Mouse (Mus musculus): ENCODE data around the gene Plxnd1. TPM values are rescaled to one million over a fixed set of nuclear protein-coding genes. Genes with fewer than 3 reads are reported as not detected.

Plxnd1 gene
- polyA plus RNA-seq, 1 experiment from 2014 or later: 45.2 TPM

- Histone ChIP-seq H3K27ac (ENCODE audit: low read length) (no peak overlapping the region), H3K9ac (ENCODE audit: low read length) (no peak overlapping the region), H3K4me3 (ENCODE audit: low read length) (no peak overlapping the region), H3K4me1 (replicated peaks; ENCODE audit: control insufficient read depth, insufficient read depth, low read length) (peaks cover 4% of the 10 kb centered on the region; the same call in 1 of the 2 replicates), H3K9me3 (ENCODE audit: control insufficient read depth, low read length) (no peaks in the 10 kb centered on the region), H3K4me2 (ENCODE audit: low read depth, low read length) (no peak overlapping the region), H3K36me3 (ENCODE audit: control insufficient read depth, insufficient read depth, low read length) (no peaks in the 10 kb centered on the region), H3K27me3 (ENCODE audit: control insufficient read depth, insufficient read depth, low read depth, low read length) (no peaks in the 10 kb centered on the region)
- no peak for ATAC-seq (ENCODE audit: low read depth)
- 47% methylated on average over 9 of the region's 9 CpGs for WGBS
Observed at GRCm38 (mm10) chr6:115943498-115944427, 51.0 kb downstream of the Plxnd1 start.

GRCm38 (mm10) chr6:115941128-115941527 lies 53.7 kb downstream of the Plxnd1 start:
- peak; percentile 35 for ATAC-seq (ENCODE audit: low read depth)

GRCm38 (mm10) chr6:115940603-115941002 lies 54.2 kb downstream of the Plxnd1 start:
- Histone ChIP-seq H3K27me3 (ENCODE audit: control insufficient read depth, insufficient read depth, low read depth, low read length) (no peaks in the 10 kb centered on the region), H3K4me1 (replicated peaks; ENCODE audit: control insufficient read depth, insufficient read depth, low read length) (peaks cover 4% of the 10 kb centered on the region; the same call in 1 of the 2 replicates), H3K27ac (ENCODE audit: low read length) (no peak overlapping the region), H3K9me3 (ENCODE audit: control insufficient read depth, low read length) (no peaks in the 10 kb centered on the region), H3K36me3 (ENCODE audit: control insufficient read depth, insufficient read depth, low read length) (no peaks in the 10 kb centered on the region), H3K4me2 (ENCODE audit: low read depth, low read length) (no peak overlapping the region), H3K9ac (ENCODE audit: low read length) (no peak overlapping the region), H3K4me3 (ENCODE audit: low read length) (no peak overlapping the region)
- WGBS: 50% methylated on average over 1 of the region's 1 CpGs
- ATAC-seq (ENCODE audit: low read depth): no peak

More at GRCm38 (mm10) chr6:115941128-115941527, 53.7 kb downstream of the Plxnd1 start:
- Histone ChIP-seq H3K4me2 (ENCODE audit: low read depth, low read length) (no peak overlapping the region), H3K36me3 (ENCODE audit: control insufficient read depth, insufficient read depth, low read length) (no peaks in the 10 kb centered on the region), H3K4me3 (ENCODE audit: low read length) (no peak overlapping the region), H3K27me3 (ENCODE audit: control insufficient read depth, insufficient read depth, low read depth, low read length) (no peaks in the 10 kb centered on the region), H3K9me3 (ENCODE audit: control insufficient read depth, low read length) (no peaks in the 10 kb centered on the region), H3K9ac (ENCODE audit: low read length) (no peak overlapping the region), H3K27ac (ENCODE audit: low read length) (no peak overlapping the region), H3K4me1 (replicated peaks; ENCODE audit: control insufficient read depth, insufficient read depth, low read length) (peaks cover 4% of the 10 kb centered on the region; the same call in 1 of the 2 replicates)
- 15% methylated on average over 6 of the region's 12 CpGs for WGBS

DNA sequence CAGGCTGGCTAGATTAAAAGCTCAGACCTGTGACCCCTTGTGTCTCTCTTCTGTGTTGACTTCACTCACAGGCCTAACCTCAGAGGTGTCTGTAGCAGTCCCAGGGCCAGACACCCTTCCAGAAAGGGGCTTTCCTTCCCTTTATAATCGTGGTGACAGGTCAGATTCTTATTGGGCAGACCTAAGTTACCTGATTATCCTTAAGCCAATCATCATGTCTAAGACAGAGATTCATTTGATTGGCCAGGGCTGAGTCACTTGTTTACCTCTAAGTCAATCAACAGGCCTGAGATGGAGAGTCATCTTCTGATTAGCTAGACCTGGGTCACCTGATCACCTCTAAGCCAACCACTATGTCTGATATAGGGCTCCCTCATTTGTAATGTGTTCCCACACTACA lies 56.0 kb downstream of the Plxnd1 start:
- no peaks in the 10 kb centered on the region for H3K9me3 ChIP-seq (ENCODE audit: control insufficient read depth, low read length)
- no peak overlapping the region for H3K4me2 ChIP-seq (ENCODE audit: low read depth, low read length)
- H3K36me3 ChIP-seq (ENCODE audit: control insufficient read depth, insufficient read depth, low read length): no peaks in the 10 kb centered on the region
- no peak overlapping the region for H3K9ac ChIP-seq (ENCODE audit: low read length)
- ATAC-seq (ENCODE audit: low read depth): no peak
- H3K27ac ChIP-seq (ENCODE audit: low read length): no peak overlapping the region
- 50% methylated on average over 1 of the region's 1 CpGs for WGBS
- H3K27me3 ChIP-seq (ENCODE audit: control insufficient read depth, insufficient read depth, low read depth, low read length): no peaks in the 10 kb centered on the region
- no peak overlapping the region for H3K4me3 ChIP-seq (ENCODE audit: low read length)
- H3K4me1 ChIP-seq (replicated peaks; ENCODE audit: control insufficient read depth, insufficient read depth, low read length): no peaks in the 10 kb centered on the region; the same call in 1 of the 2 replicates

GRCm38 (mm10) chr6:115938011-115938410 lies 56.8 kb downstream of the Plxnd1 start:
- no peak for ATAC-seq (ENCODE audit: low read depth)
- H3K27ac ChIP-seq (ENCODE audit: low read length): no peak overlapping the region
- no peak overlapping the region for H3K4me2 ChIP-seq (ENCODE audit: low read depth, low read length)
- H3K4me3 ChIP-seq (ENCODE audit: low read length): no peak overlapping the region
- H3K9me3 ChIP-seq (ENCODE audit: control insufficient read depth, low read length): no peaks in the 10 kb centered on the region
- no peak overlapping the region for H3K9ac ChIP-seq (ENCODE audit: low read length)
- no peaks in the 10 kb centered on the region; the same call in 1 of the 2 replicates for H3K4me1 ChIP-seq (replicated peaks; ENCODE audit: control insufficient read depth, insufficient read depth, low read length)
- 76% methylated on average over 2 of the region's 2 CpGs for WGBS
- H3K27me3 ChIP-seq (ENCODE audit: control insufficient read depth, insufficient read depth, low read depth, low read length): no peaks in the 10 kb centered on the region
- no peaks in the 10 kb centered on the region for H3K36me3 ChIP-seq (ENCODE audit: control insufficient read depth, insufficient read depth, low read length)

DNA sequence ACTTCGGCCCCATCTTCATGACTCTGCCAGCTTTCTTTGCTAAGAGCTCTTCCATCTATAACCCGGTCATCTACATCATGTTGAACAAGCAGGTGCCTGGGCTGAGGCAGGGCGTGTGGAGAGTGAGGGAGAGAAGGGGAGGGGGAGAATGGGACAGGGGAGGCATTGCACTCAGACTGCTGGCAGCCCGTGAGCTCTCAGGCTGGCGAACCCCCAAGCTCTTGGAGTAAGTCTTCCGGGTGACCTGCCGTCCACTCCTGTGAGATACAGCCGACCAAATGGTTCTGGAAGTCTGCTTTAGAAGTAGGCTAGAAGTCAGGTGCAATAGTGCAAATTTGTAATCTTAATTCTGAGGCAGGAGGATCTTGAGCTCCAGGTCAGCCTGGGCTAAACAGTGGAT lies 59.3 kb downstream of the Plxnd1 start:
- Histone ChIP-seq H3K27ac (ENCODE audit: low read length) (no peak overlapping the region), H3K9me3 (ENCODE audit: control insufficient read depth, low read length) (no peaks in the 10 kb centered on the region), H3K9ac (ENCODE audit: low read length) (no peak overlapping the region), H3K27me3 (ENCODE audit: control insufficient read depth, insufficient read depth, low read depth, low read length) (no peaks in the 10 kb centered on the region), H3K4me1 (replicated peaks; ENCODE audit: control insufficient read depth, insufficient read depth, low read length) (peaks cover 3% of the 10 kb centered on the region; the same call in 1 of the 2 replicates), H3K36me3 (ENCODE audit: control insufficient read depth, insufficient read depth, low read length) (no peaks in the 10 kb centered on the region), H3K4me3 (ENCODE audit: low read length) (no peak overlapping the region), H3K4me2 (ENCODE audit: low read depth, low read length) (no peak overlapping the region)
- WGBS: 79% methylated on average over 8 of the region's 8 CpGs
- no peak for ATAC-seq (ENCODE audit: low read depth)

- Histone ChIP-seq H3K9ac (ENCODE audit: low read length) (no peak overlapping the region), H3K9me3 (ENCODE audit: control insufficient read depth, low read length) (no peaks in the 10 kb centered on the region), H3K4me2 (ENCODE audit: low read depth, low read length) (no peak overlapping the region), H3K27me3 (ENCODE audit: control insufficient read depth, insufficient read depth, low read depth, low read length) (no peaks in the 10 kb centered on the region), H3K27ac (ENCODE audit: low read length) (no peak overlapping the region), H3K4me1 (replicated peaks; ENCODE audit: control insufficient read depth, insufficient read depth, low read length) (peaks cover 7% of the 10 kb centered on the region; the same call in 1 of the 2 replicates), H3K4me3 (ENCODE audit: low read length) (no peak overlapping the region), H3K36me3 (ENCODE audit: control insufficient read depth, insufficient read depth, low read length) (no peaks in the 10 kb centered on the region)
- WGBS: 71% methylated on average over 3 of the region's 3 CpGs
- ATAC-seq (ENCODE audit: low read depth): no peak
Observed at GRCm38 (mm10) chr6:115932391-115932790, 62.4 kb downstream of the Plxnd1 start.

DNA sequence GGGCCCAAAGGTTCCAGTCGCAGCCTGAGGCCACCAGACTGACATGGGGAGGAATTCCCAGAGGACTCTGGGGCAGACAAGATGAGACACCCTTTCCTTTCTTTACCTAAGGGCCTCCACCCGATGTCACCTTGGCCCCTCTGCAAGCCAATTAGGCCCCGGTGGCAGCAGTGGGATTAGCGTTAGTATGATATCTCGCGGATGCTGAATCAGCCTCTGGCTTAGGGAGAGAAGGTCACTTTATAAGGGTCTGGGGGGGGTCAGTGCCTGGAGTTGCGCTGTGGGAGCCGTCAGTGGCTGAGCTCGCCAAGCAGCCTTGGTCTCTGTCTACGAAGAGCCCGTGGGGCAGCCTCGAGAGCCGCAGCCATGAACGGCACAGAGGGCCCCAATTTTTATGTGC lies 63.2 kb downstream of the Plxnd1 start, which contains the start of gene Rho:
TSS of gene Rho (plus strand) at position 110 of the 400 bp plus-strand sequence.
- no peak within 1 kb of the TSS for H3K4me3 ChIP-seq (ENCODE audit: low read length)
- H3K4me1 ChIP-seq (replicated peaks; ENCODE audit: control insufficient read depth, insufficient read depth, low read length): peaks cover 7% of the 10 kb centered on the region; the same call in 1 of the 2 replicates
- H3K9me3 ChIP-seq (ENCODE audit: control insufficient read depth, low read length): no peaks in the 10 kb centered on the region
- 80% methylated on average over 14 of the region's 14 CpGs for WGBS
- ATAC-seq (ENCODE audit: low read depth): no peak
- no peaks in the 10 kb centered on the region for H3K27me3 ChIP-seq (ENCODE audit: control insufficient read depth, insufficient read depth, low read depth, low read length)
- no peaks in the 10 kb centered on the region for H3K36me3 ChIP-seq (ENCODE audit: control insufficient read depth, insufficient read depth, low read length)
- H3K9ac ChIP-seq (ENCODE audit: low read length): no peak within 1 kb of the TSS
- H3K27ac ChIP-seq (ENCODE audit: low read length): no peak within 1 kb of the TSS
- no peak within 1 kb of the TSS for H3K4me2 ChIP-seq (ENCODE audit: low read depth, low read length)

DNA sequence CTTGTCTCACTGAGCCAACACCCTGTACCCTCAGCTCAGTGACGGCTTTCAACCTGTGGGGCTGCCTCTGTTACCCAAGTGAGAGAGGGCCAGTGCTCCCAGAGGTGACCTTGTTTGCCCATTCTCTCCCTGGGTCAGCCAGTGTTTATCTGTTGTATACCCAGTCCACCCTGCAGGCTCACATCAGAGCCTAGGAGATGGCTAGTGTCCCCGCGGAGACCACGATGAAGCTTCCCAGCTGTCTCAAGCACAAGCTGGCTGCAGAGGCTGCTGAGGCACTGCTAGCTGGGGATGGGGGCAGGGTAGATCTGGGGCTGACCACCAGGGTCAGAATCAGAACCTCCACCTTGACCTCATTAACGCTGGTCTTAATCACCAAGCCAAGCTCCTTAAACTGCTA lies 64.8 kb downstream of the Plxnd1 start:
- H3K9me3 ChIP-seq (ENCODE audit: control insufficient read depth, low read length): no peaks in the 10 kb centered on the region
- no peak overlapping the region for H3K9ac ChIP-seq (ENCODE audit: low read length)
- no peak overlapping the region for H3K4me2 ChIP-seq (ENCODE audit: low read depth, low read length)
- WGBS: 25% methylated on average over 5 of the region's 5 CpGs
- H3K36me3 ChIP-seq (ENCODE audit: control insufficient read depth, insufficient read depth, low read length): no peaks in the 10 kb centered on the region
- peak; percentile 45 for ATAC-seq (ENCODE audit: low read depth)
- H3K4me1 ChIP-seq (replicated peaks; ENCODE audit: control insufficient read depth, insufficient read depth, low read length): peaks cover 11% of the 10 kb centered on the region
- no peaks in the 10 kb centered on the region for H3K27me3 ChIP-seq (ENCODE audit: control insufficient read depth, insufficient read depth, low read depth, low read length)
- H3K4me3 ChIP-seq (ENCODE audit: low read length): no peak overlapping the region
- no peak overlapping the region for H3K27ac ChIP-seq (ENCODE audit: low read length)
